Mouse (Mus musculus): Measurements from ENCODE around the gene Gmfb. TPM values are rescaled to one million over a fixed set of nuclear protein-coding genes. Genes with fewer than 3 reads are reported as not detected.

The Gmfb gene
- polyA plus RNA-seq, 1 experiment from 2014 or later = 105 TPM

GRCm38 (mm10) chr14:46794157-46794556, 27.9 kb downstream of the Gmfb start:
- 85% methylated on average over 5 of the region's 5 CpGs for WGBS
- H3K27ac ChIP-seq (replicated peaks) = no peak overlapping the region
- H3K36me3 ChIP-seq = 0 out of 2 replicates have a peak, but pooled peaks cover 2% of the 10 kb centered on the region
- no peaks in the 10 kb centered on the region for H3K4me1 ChIP-seq
- no peak overlapping the region for H3K9ac ChIP-seq (replicated peaks)
- no peaks in the 10 kb centered on the region for H3K9me3 ChIP-seq
- no peak for ATAC-seq (ENCODE audit: low FRiP score, low read depth)
- H3K27me3 ChIP-seq = no peaks in the 10 kb centered on the region
- no peak overlapping the region for H3K4me2 ChIP-seq (replicated peaks)
- no peak overlapping the region for H3K4me3 ChIP-seq

GRCm38 (mm10) chr14:46790723-46791122, 31.3 kb downstream of the Gmfb start:
- no peaks in the 10 kb centered on the region for H3K9me3 ChIP-seq
- 95% methylated on average over 6 of the region's 6 CpGs for WGBS
- H3K4me1 ChIP-seq = peaks cover 13% of the 10 kb centered on the region
- no peaks in the 10 kb centered on the region for H3K27me3 ChIP-seq
- H3K4me2 ChIP-seq (replicated peaks) = no peak overlapping the region
- no peak overlapping the region for H3K4me3 ChIP-seq
- H3K27ac ChIP-seq (replicated peaks) = no peak overlapping the region
- ATAC-seq (ENCODE audit: low FRiP score, low read depth) = no peak
- no peaks in the 10 kb centered on the region for H3K36me3 ChIP-seq
- no peak overlapping the region for H3K9ac ChIP-seq (replicated peaks)

- WGBS = 86% methylated on average over 4 of the region's 4 CpGs
- Histone ChIP-seq H3K36me3 (no peaks in the 10 kb centered on the region), H3K4me1 (peaks cover 13% of the 10 kb centered on the region), H3K9me3 (no peaks in the 10 kb centered on the region), H3K4me2 (replicated peaks) (no peak overlapping the region), H3K4me3 (no peak overlapping the region), H3K9ac (replicated peaks) (no peak overlapping the region), H3K27me3 (no peaks in the 10 kb centered on the region), H3K27ac (replicated peaks) (no peak overlapping the region)
- ATAC-seq (ENCODE audit: low FRiP score, low read depth) = no peak
Observed at GRCm38 (mm10) chr14:46790303-46790702, 31.7 kb downstream of the Gmfb start.

GRCm38 (mm10) chr14:46788505-46788901, 33.5 kb downstream of the Gmfb start:
- H3K9me3 ChIP-seq = no peaks in the 10 kb centered on the region
- 27% methylated on average over 8 of the region's 8 CpGs for WGBS
- ATAC-seq (ENCODE audit: low FRiP score, low read depth) = peak; percentile 13; the same call in 1 of the 2 replicates
- 0 out of 2 replicates have a peak, but pooled peaks cover 13% of the 10 kb centered on the region for H3K36me3 ChIP-seq
- H3K27me3 ChIP-seq = no peaks in the 10 kb centered on the region
- H3K27ac ChIP-seq (replicated peaks) = peak overlapping the region; percentile 99; the same call in 1 of the 2 replicates
- peak overlapping the region; percentile 79 for H3K4me2 ChIP-seq (replicated peaks)
- H3K4me1 ChIP-seq = peaks cover 15% of the 10 kb centered on the region
- H3K9ac ChIP-seq (replicated peaks) = no peak overlapping the region
- peak overlapping the region; percentile 97; the same call in 1 of the 2 replicates for H3K4me3 ChIP-seq

GRCm38 (mm10) chr14:46787787-46788504, 34.1 kb downstream of the Gmfb start, which contains the start of gene Cnih1:
TSS of gene Cnih1 (minus strand) at chr14:46788411.
- Histone ChIP-seq H3K27ac (replicated peaks) (peak within 1 kb of the TSS; percentile 99), H3K27me3 (no peaks in the 10 kb centered on the region), H3K9ac (replicated peaks) (peak within 1 kb of the TSS; percentile 98), H3K4me2 (replicated peaks) (peak within 1 kb of the TSS; percentile 79), H3K4me1 (peaks cover 15% of the 10 kb centered on the region), H3K4me3 (peak within 1 kb of the TSS; percentile 97), H3K36me3 (0 out of 2 replicates have a peak, but pooled peaks cover 17% of the 10 kb centered on the region), H3K9me3 (no peaks in the 10 kb centered on the region)
- ATAC-seq (ENCODE audit: low FRiP score, low read depth) = peak; percentile 97
- under 1% methylated on average over 69 of the region's 86 CpGs for WGBS

GRCm38 (mm10) chr14:46787454-46787786, 34.6 kb downstream of the Gmfb start:
- Histone ChIP-seq H3K9ac (replicated peaks) (peak overlapping the region; percentile 98), H3K9me3 (no peaks in the 10 kb centered on the region), H3K4me3 (peak overlapping the region; percentile 97), H3K4me1 (peaks cover 15% of the 10 kb centered on the region), H3K36me3 (0 out of 2 replicates have a peak, but pooled peaks cover 20% of the 10 kb centered on the region), H3K4me2 (replicated peaks) (peak overlapping the region; percentile 79), H3K27me3 (no peaks in the 10 kb centered on the region), H3K27ac (replicated peaks) (peak overlapping the region; percentile 99)
- under 1% methylated on average over 11 of the region's 11 CpGs for WGBS
- no peak for ATAC-seq (ENCODE audit: low FRiP score, low read depth)

- Histone ChIP-seq H3K4me1 (peaks cover 15% of the 10 kb centered on the region), H3K36me3 (peaks cover 27% of the 10 kb centered on the region), H3K4me2 (replicated peaks) (no peak overlapping the region), H3K9ac (replicated peaks) (no peak overlapping the region), H3K27me3 (no peaks in the 10 kb centered on the region), H3K9me3 (no peaks in the 10 kb centered on the region), H3K4me3 (no peak overlapping the region), H3K27ac (replicated peaks) (no peak overlapping the region)
- 91% methylated on average over 5 of the region's 5 CpGs for WGBS
- ATAC-seq (ENCODE audit: low FRiP score, low read depth) = no peak
Observed at GRCm38 (mm10) chr14:46785247-46785646, 36.8 kb downstream of the Gmfb start.

GRCm38 (mm10) chr14:46783327-46783926, 38.6 kb downstream of the Gmfb start:
- WGBS = 90% methylated on average over 10 of the region's 10 CpGs
- no peak overlapping the region for H3K4me2 ChIP-seq (replicated peaks)
- no peak overlapping the region for H3K9ac ChIP-seq (replicated peaks)
- H3K27ac ChIP-seq (replicated peaks) = no peak overlapping the region
- peaks cover 45% of the 10 kb centered on the region for H3K36me3 ChIP-seq
- H3K4me3 ChIP-seq = no peak overlapping the region
- no peaks in the 10 kb centered on the region for H3K27me3 ChIP-seq
- peaks cover 15% of the 10 kb centered on the region for H3K4me1 ChIP-seq
- no peak for ATAC-seq (ENCODE audit: low FRiP score, low read depth)
- peaks cover 6% of the 10 kb centered on the region; the same call in 1 of the 2 replicates for H3K9me3 ChIP-seq

- no peak overlapping the region for H3K27ac ChIP-seq (replicated peaks)
- H3K4me3 ChIP-seq = no peak overlapping the region
- WGBS = 91% methylated on average over 8 of the region's 8 CpGs
- H3K4me2 ChIP-seq (replicated peaks) = no peak overlapping the region
- no peak for ATAC-seq (ENCODE audit: low FRiP score, low read depth)
- H3K9ac ChIP-seq (replicated peaks) = no peak overlapping the region
- peaks cover 6% of the 10 kb centered on the region; the same call in 1 of the 2 replicates for H3K9me3 ChIP-seq
- peaks cover 14% of the 10 kb centered on the region for H3K4me1 ChIP-seq
- H3K27me3 ChIP-seq = no peaks in the 10 kb centered on the region
- H3K36me3 ChIP-seq = peaks cover 54% of the 10 kb centered on the region
Observed at GRCm38 (mm10) chr14:46782187-46782828, 39.7 kb downstream of the Gmfb start.

- Histone ChIP-seq H3K9ac (replicated peaks) (no peak overlapping the region), H3K4me2 (replicated peaks) (no peak overlapping the region), H3K9me3 (peaks cover 6% of the 10 kb centered on the region; the same call in 1 of the 2 replicates), H3K27me3 (no peaks in the 10 kb centered on the region), H3K27ac (replicated peaks) (no peak overlapping the region), H3K36me3 (peaks cover 66% of the 10 kb centered on the region), H3K4me1 (peaks cover 4% of the 10 kb centered on the region), H3K4me3 (no peak overlapping the region)
- ATAC-seq (ENCODE audit: low FRiP score, low read depth) = no peak
- 98% methylated on average over 7 of the region's 7 CpGs for WGBS
Observed at GRCm38 (mm10) chr14:46781086-46781485, 41.0 kb downstream of the Gmfb start.

- 93% methylated on average over 7 of the region's 7 CpGs for WGBS
- Histone ChIP-seq H3K9ac (replicated peaks) (no peak overlapping the region), H3K9me3 (peaks cover 6% of the 10 kb centered on the region; the same call in 1 of the 2 replicates), H3K36me3 (peaks cover 71% of the 10 kb centered on the region), H3K27ac (replicated peaks) (no peak overlapping the region), H3K4me2 (replicated peaks) (no peak overlapping the region), H3K4me3 (no peak overlapping the region), H3K27me3 (no peaks in the 10 kb centered on the region), H3K4me1 (no peaks in the 10 kb centered on the region)
- no peak for ATAC-seq (ENCODE audit: low FRiP score, low read depth)
Observed at GRCm38 (mm10) chr14:46779217-46779616, 42.8 kb downstream of the Gmfb start.

- no peaks in the 10 kb centered on the region for H3K4me1 ChIP-seq
- H3K27me3 ChIP-seq = no peaks in the 10 kb centered on the region
- WGBS = 95% methylated on average over 9 of the region's 9 CpGs
Observed at GRCm38 (mm10) chr14:46778756-46779155, 43.3 kb downstream of the Gmfb start.

More at GRCm38 (mm10) chr14:46778756-46779155, 43.3 kb downstream of the Gmfb start:
- Histone ChIP-seq H3K36me3 (peaks cover 71% of the 10 kb centered on the region), H3K9ac (replicated peaks) (no peak overlapping the region), H3K4me3 (no peak overlapping the region), H3K4me2 (replicated peaks) (no peak overlapping the region), H3K9me3 (peaks cover 6% of the 10 kb centered on the region; the same call in 1 of the 2 replicates), H3K27ac (replicated peaks) (no peak overlapping the region)
- no peak for ATAC-seq (ENCODE audit: low FRiP score, low read depth)

All from midbrain, embryonic 12.5 days (tissue).